In the genomic region with DNA sequence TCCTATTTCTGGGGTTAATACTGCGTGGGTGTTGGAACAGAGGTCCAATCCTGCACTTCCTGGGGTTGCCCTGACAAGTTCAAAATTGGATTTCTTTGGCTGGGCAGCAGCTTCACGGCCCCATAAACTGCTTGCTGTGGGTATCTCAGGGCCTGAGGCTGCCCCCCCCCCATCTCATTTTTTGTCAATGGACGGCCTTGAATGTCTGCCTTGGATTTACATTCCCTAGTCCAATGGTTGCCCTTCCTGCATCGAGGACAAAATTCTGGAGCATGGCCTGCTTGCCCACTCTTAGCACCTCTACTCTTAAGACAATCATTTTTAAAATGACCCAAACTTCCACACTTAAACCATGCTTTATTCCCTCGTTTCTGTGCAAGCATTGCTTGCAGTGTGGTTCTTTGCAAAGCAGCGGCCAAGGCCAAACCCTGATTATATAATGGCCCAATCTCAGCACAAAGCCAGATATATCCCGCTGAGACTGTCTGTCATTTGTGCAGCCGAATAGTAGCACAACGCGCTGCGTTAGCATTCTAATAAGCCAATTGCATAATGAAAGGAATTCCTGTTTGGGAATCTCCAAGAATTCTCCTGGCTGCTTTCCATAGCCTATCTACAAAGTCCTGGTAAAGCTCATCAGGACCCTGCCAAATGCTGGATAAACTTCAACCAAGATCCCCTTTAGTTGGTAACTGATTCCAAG, we compare ENCODE assay signal across 11 mouse cellular contexts.
DNase-seq lines count a peak whose midpoint lies in the region; ATAC-seq and TF ChIP-seq lines count a peak whose summit lies in the region.
"Had no signal": no experiment of that assay in that cellular context is flagged by ENCODE, and none has a peak within 500 bp of the region (broad histone marks: within the 10 kb centered on the region; RNA-seq: fewer than 3 reads in every experiment).

No protein-coding gene starts in this region.

- no peaks in the 10 kb centered on the region for H3K27me3 ChIP-seq in heart, embryonic 12.5 days (replicated peaks)
- no peaks in the 10 kb centered on the region for H3K27me3 ChIP-seq in midbrain, embryonic 12.5 days
- H3K27me3 ChIP-seq in midbrain, embryonic 11.5 days (ENCODE audit: control insufficient read depth, insufficient read depth, low read length), result no peaks in the 10 kb centered on the region
- no peaks in the 10 kb centered on the region for H3K27me3 ChIP-seq in forebrain, embryonic 14.5 days (replicated peaks; ENCODE audit: control insufficient read depth, insufficient read depth, low read length)
- no peaks in the 10 kb centered on the region for H3K27me3 ChIP-seq in midbrain, postnatal 0 days (ENCODE audit: insufficient read depth, low read length)
- H3K27me3 ChIP-seq: CH12.LX had no signal

- H3K9ac ChIP-seq in heart, embryonic 12.5 days, result no peak overlapping the region
- H3K9ac ChIP-seq in midbrain, embryonic 12.5 days (replicated peaks), result no peak overlapping the region
- no peak overlapping the region for H3K9ac ChIP-seq in midbrain, embryonic 11.5 days (ENCODE audit: low read length)
- H3K9ac ChIP-seq in forebrain, embryonic 14.5 days (ENCODE audit: low read length), result no peak overlapping the region
- H3K9ac ChIP-seq in midbrain, postnatal 0 days (replicated peaks; ENCODE audit: low read length, poor library complexity, severe bottlenecking), result no peak overlapping the region

- no peaks in the 10 kb centered on the region for H3K4me1 ChIP-seq in heart, embryonic 12.5 days (replicated peaks)
- no peaks in the 10 kb centered on the region for H3K4me1 ChIP-seq in midbrain, embryonic 12.5 days
- no peaks in the 10 kb centered on the region for H3K4me1 ChIP-seq in midbrain, embryonic 11.5 days (ENCODE audit: control insufficient read depth, insufficient read depth, low read length)
- H3K4me1 ChIP-seq in forebrain, embryonic 14.5 days (ENCODE audit: control insufficient read depth, insufficient read depth, low read length), result no peaks in the 10 kb centered on the region; the same call in 1 of the 2 replicates
- no peaks in the 10 kb centered on the region for H3K4me1 ChIP-seq in midbrain, postnatal 0 days (ENCODE audit: insufficient read depth, low read length)

- H3K36me3 ChIP-seq in heart, embryonic 12.5 days, result no peaks in the 10 kb centered on the region
- H3K36me3 ChIP-seq in midbrain, embryonic 12.5 days, result no peaks in the 10 kb centered on the region
- no peaks in the 10 kb centered on the region for H3K36me3 ChIP-seq in midbrain, embryonic 11.5 days (ENCODE audit: control insufficient read depth, insufficient read depth, low read length)
- no peaks in the 10 kb centered on the region for H3K36me3 ChIP-seq in forebrain, embryonic 14.5 days (ENCODE audit: control insufficient read depth, insufficient read depth, low read length)
- H3K36me3 ChIP-seq in midbrain, postnatal 0 days (ENCODE audit: insufficient read depth, low read length), result no peaks in the 10 kb centered on the region

- no peak overlapping the region for H3K4me3 ChIP-seq in heart, embryonic 12.5 days
- no peak overlapping the region for H3K4me3 ChIP-seq in midbrain, embryonic 12.5 days
- H3K4me3 ChIP-seq in midbrain, embryonic 11.5 days (ENCODE audit: low read depth, low read length), result no peak overlapping the region
- H3K4me3 ChIP-seq in forebrain, embryonic 14.5 days (ENCODE audit: low read depth, low read length), result no peak overlapping the region
- no peak overlapping the region for H3K4me3 ChIP-seq in midbrain, postnatal 0 days (ENCODE audit: low read depth, low read length)
- H3K4me3 ChIP-seq: erythroblast, embryonic 14.5 days; left cerebral cortex, adult 2 months had no signal

- no peak overlapping the region for H3K4me2 ChIP-seq in heart, embryonic 12.5 days
- no peak overlapping the region for H3K4me2 ChIP-seq in midbrain, embryonic 12.5 days (replicated peaks)
- H3K4me2 ChIP-seq in midbrain, embryonic 11.5 days, result no peak overlapping the region
- H3K4me2 ChIP-seq in forebrain, embryonic 14.5 days (ENCODE audit: low read length), result no peak overlapping the region
- no peak overlapping the region for H3K4me2 ChIP-seq in midbrain, postnatal 0 days (ENCODE audit: low read depth, low read length, poor library complexity, severe bottlenecking)

- H3K9me3 ChIP-seq in heart, embryonic 12.5 days (replicated peaks), result no peaks in the 10 kb centered on the region
- no peaks in the 10 kb centered on the region for H3K9me3 ChIP-seq in midbrain, embryonic 12.5 days
- no peaks in the 10 kb centered on the region for H3K9me3 ChIP-seq in midbrain, embryonic 11.5 days (ENCODE audit: control insufficient read depth, low read length)
- no peaks in the 10 kb centered on the region for H3K9me3 ChIP-seq in forebrain, embryonic 14.5 days (replicated peaks; ENCODE audit: control insufficient read depth, low read length)
- H3K9me3 ChIP-seq in midbrain, postnatal 0 days (ENCODE audit: low read length), result no peaks in the 10 kb centered on the region

- ATAC-seq in heart, embryonic 12.5 days (ENCODE audit: insufficient number of reproducible peaks, low FRiP score), result no peak
- ATAC-seq in midbrain, embryonic 12.5 days (ENCODE audit: low FRiP score, low read depth), result peak; percentile 70; the same call in 1 of the 2 replicates
- ATAC-seq in midbrain, embryonic 11.5 days (ENCODE audit: low FRiP score), result no peak
- peak; percentile 97 for ATAC-seq in forebrain, embryonic 14.5 days
- ATAC-seq in midbrain, postnatal 0 days (ENCODE audit: low FRiP score), result 0 out of 2 replicates have a peak, but pooled peaks have one; percentile 58

- TF ChIP-seq CTCF in midbrain, postnatal 0 days (IDR thresholded peaks at IDR 0.05), result no peak

- H3K27ac ChIP-seq in heart, embryonic 12.5 days (ENCODE audit: poor library complexity, severe bottlenecking), result no peak overlapping the region
- no peak overlapping the region for H3K27ac ChIP-seq in midbrain, embryonic 12.5 days (replicated peaks)
- H3K27ac ChIP-seq in midbrain, embryonic 11.5 days (ENCODE audit: low read depth, low read length), result no peak overlapping the region
- peak overlapping the region; percentile 21; the same call in 1 of the 2 replicates for H3K27ac ChIP-seq in forebrain, embryonic 14.5 days (ENCODE audit: low read depth, low read length)
- no peak overlapping the region for H3K27ac ChIP-seq in midbrain, postnatal 0 days (ENCODE audit: low read depth, low read length)
- H3K27ac ChIP-seq: left cerebral cortex, adult 2 months had no signal

- DNase-seq in heart, adult 11 months, result peak; percentile 94
- DNase-seq in midbrain, embryonic 11.5 days (ENCODE audit: low spot score, missing footprints), result no peak
- peak; percentile 92 for DNase-seq in forebrain, embryonic 14.5 days (ENCODE audit: low spot score)
- DNase-seq in midbrain, postnatal 0 days (ENCODE audit: low spot score), result peak; percentile 73
- DNase-seq in retina, postnatal 1 day, result no peak
- DNase-seq in left cerebral cortex, adult 8-10 months (ENCODE audit: low spot score in 2 of 2), result no peak

- WGBS in heart, embryonic 12.5 days, result 65% methylated on average over 11 of the region's 11 CpGs
- 61% methylated on average over 11 of the region's 11 CpGs for WGBS in midbrain, embryonic 12.5 days
- 75% methylated on average over 11 of the region's 11 CpGs for WGBS in midbrain, embryonic 11.5 days
- WGBS in forebrain, embryonic 14.5 days, result 19% methylated on average over 11 of the region's 11 CpGs
- 33% methylated on average over 11 of the region's 11 CpGs for WGBS in midbrain, postnatal 0 days

Comparison
In these comparisons a context has a peak if more than half of its experiments do, and no peak if none do; other contexts are left out.
1. DNase-seq: peak in heart, adult 11 months (single experiment), forebrain, embryonic 14.5 days (single experiment) and midbrain, postnatal 0 days (single experiment); none in midbrain, embryonic 11.5 days (single experiment), retina, postnatal 1 day (single experiment) and left cerebral cortex, adult 8-10 months (0 of 2).
2. ATAC-seq: peak in midbrain, embryonic 12.5 days (single experiment), forebrain, embryonic 14.5 days (single experiment) and midbrain, postnatal 0 days (single experiment); none in heart, embryonic 12.5 days (single experiment) and midbrain, embryonic 11.5 days (single experiment).